Mouse (Mus musculus): ENCODE measurements around the gene Lrrfip1. TPM values are rescaled to one million over a fixed set of nuclear protein-coding genes. Genes with fewer than 3 reads are reported as not detected.

The Lrrfip1 gene
- polyA plus RNA-seq, 1 experiment from 2014 or later: 33.0 TPM

DNA sequence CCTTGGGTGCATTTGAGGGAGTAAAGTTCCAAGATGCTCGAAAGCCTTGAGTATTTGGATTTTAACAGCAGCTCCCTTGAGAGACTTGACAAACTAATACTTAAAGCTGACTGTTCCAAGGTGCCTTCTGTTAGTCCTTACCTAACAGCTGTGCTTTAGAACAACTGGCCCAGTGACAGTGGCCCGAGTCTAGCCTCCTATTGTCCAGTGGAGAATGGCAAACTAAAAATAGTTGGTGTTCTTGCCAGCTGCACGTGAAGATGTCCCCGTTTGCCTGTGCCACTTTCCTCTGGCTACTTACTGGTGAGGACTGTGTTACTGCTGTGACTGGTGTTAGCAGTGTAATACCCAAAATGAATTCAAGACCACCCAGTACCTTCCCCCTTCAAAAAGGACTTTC lies 178.3 kb downstream of the Lrrfip1 start:
- H3K4me1 ChIP-seq: peaks cover 9% of the 10 kb centered on the region; the same call in 1 of the 2 replicates
- peaks cover 33% of the 10 kb centered on the region for H3K27me3 ChIP-seq
- no peak overlapping the region for H3K9ac ChIP-seq
- WGBS: 76% methylated on average over 4 of the region's 4 CpGs
- no peaks in the 10 kb centered on the region for H3K9me3 ChIP-seq
- no peaks in the 10 kb centered on the region for H3K36me3 ChIP-seq
- H3K4me2 ChIP-seq (replicated peaks): no peak overlapping the region
- H3K4me3 ChIP-seq: no peak overlapping the region
- no peak for ATAC-seq (ENCODE audit: insufficient number of reproducible peaks, insufficient read depth, low FRiP score, low TSS enrichment)
- no peak overlapping the region for H3K27ac ChIP-seq

Other genes starting within 250 kb of the Lrrfip1 start
- gene Col6a3, start 154.8 kb upstream of the Lrrfip1 start, polyA plus RNA-seq (2016; fragmentation: Nextera tagmentation; extraction: Ambion mirVana): 57.4 and 58.7 TPM in 2 replicates
- 0.33 and 0.51 TPM in 2 replicates for gene Mlph, start 83.7 kb upstream of the Lrrfip1 start, polyA plus RNA-seq (2016; fragmentation: Nextera tagmentation; extraction: Ambion mirVana)
- gene Prlh, start 45.6 kb upstream of the Lrrfip1 start, polyA plus RNA-seq (2016; fragmentation: Nextera tagmentation; extraction: Ambion mirVana): not detected in 2 replicates
- gene Rab17, start 29.1 kb upstream of the Lrrfip1 start, polyA plus RNA-seq (2016; fragmentation: Nextera tagmentation; extraction: Ambion mirVana): 0.74 and 1.5 TPM in 2 replicates
- 1.4 and 1.5 TPM in 2 replicates for gene Rbm44, start 146.4 kb downstream of the Lrrfip1 start, polyA plus RNA-seq (2016; fragmentation: Nextera tagmentation; extraction: Ambion mirVana)
- gene Ramp1, start 181.1 kb downstream of the Lrrfip1 start, polyA plus RNA-seq (2016; fragmentation: Nextera tagmentation; extraction: Ambion mirVana): 1.2 and 1.9 TPM in 2 replicates